Mouse (Mus musculus): ENCODE results near the gene Nphs2.

- TF ChIP-seq POLR2A (IDR thresholded peaks at IDR 0.05; ENCODE audit: borderline replicate concordance, low read depth, low read length) (no peak), CTCF (IDR thresholded peaks at IDR 0.05; ENCODE audit: low read depth, low read length) (no peak)
These were observed 25.5 kb upstream of the Nphs2 start for GRCm38 (mm10) chr1:156284851-156285540.
